Mouse (Mus musculus) embryonic fibroblast, embryonic 13.5 days (primary cell): Measurements from ENCODE around the gene Rnaseh2b. TPM values are rescaled to one million over a fixed set of nuclear protein-coding genes. Genes with fewer than 3 reads are reported as not detected.

Experiments
- H3K27ac ChIP-seq: 2 replicates; pipeline ENCODE4 v1.5.1; 2012; ENCODE audit warnings: low read length, control low read depth, inconsistent platforms; ENCODE audit not compliant: insufficient read depth
- H3K4me1 ChIP-seq: 2 replicates; pipeline ENCODE4 v1.6.1; 2011; ENCODE audit warnings: low read length; ENCODE audit not compliant: control insufficient read depth, insufficient read depth
- H3K4me3 ChIP-seq: 2 replicates; pipeline ENCODE4 v1.5.1; 2011; ENCODE audit warnings: mild to moderate bottlenecking, control low read depth, low read length; ENCODE audit not compliant: insufficient read depth
- CTCF ChIP-seq: IDR thresholded peaks from 2 replicates; pipeline ENCODE4 v1.5.1; 2011; ENCODE audit warnings: mild to moderate bottlenecking, control low read depth, low read length, moderate library complexity, borderline replicate concordance; ENCODE audit not compliant: insufficient read depth
- POLR2A ChIP-seq: IDR thresholded peaks from 2 replicates; pipeline ENCODE4 v1.6.1; 2011; ENCODE audit warnings: low read depth, mild to moderate bottlenecking, control low read depth, low read length, moderate library complexity
- polyA plus RNA-seq: library from polyadenylated mRNA; stranded (reverse); fragments of >200 nt; gene quantifications from 2 replicates; pipeline ENCODE4 v1.2.4, GENCODE M21; 2011; ENCODE audit warnings: low read depth; ENCODE audit not compliant: missing spikeins, insufficient read length

Rnaseh2b gene
- polyA plus RNA-seq, 1 experiment = 35.2 TPM

DNA sequence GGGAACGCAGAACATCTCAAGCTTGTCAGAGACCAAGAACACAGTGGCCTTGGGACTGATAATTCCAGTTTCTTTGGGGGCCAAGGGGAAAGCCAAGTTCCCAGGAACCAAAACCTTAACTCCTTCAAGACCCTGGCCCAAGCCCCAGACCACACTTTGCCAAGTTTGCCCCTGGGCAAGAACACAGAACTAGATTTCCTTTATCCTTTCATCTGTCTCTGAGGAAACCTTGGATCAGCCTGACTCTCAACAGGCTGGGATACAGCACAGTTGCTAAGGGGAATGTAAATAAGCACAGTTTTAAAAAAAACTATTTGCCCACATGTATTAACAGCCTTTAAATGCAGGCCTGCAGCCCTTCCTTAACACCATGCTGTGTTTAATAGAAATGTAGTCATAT, 15.2 kb downstream of the Rnaseh2b start:
- Histone ChIP-seq H3K4me3 (no peak overlapping the region), H3K4me1 (no peaks in the 10 kb centered on the region), H3K27ac (no peak overlapping the region)
- TF ChIP-seq POLR2A = no peak
- no peak for TF ChIP-seq CTCF

DNA sequence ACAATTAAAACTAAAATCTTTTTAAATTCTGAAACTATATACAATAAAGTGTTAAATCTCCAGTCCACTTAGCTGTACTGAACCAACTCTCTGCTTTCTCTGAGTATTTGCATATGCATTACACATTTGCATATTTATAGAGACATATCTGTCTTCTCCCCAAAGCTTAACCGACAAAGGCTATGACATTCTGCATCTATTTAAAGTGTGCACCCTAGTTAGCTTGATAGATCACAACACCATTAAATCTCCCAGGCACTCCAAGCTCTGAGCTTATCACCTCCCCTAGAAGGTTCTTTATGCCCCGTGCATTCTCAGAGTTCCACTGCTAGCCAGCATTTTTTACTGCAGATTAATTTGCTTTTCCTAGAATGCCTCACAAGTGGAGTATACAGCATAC, 16.6 kb downstream of the Rnaseh2b start:
- TF ChIP-seq POLR2A = no peak
- TF ChIP-seq CTCF = no peak
- Histone ChIP-seq H3K27ac (no peak overlapping the region), H3K4me1 (no peaks in the 10 kb centered on the region), H3K4me3 (no peak overlapping the region)

DNA sequence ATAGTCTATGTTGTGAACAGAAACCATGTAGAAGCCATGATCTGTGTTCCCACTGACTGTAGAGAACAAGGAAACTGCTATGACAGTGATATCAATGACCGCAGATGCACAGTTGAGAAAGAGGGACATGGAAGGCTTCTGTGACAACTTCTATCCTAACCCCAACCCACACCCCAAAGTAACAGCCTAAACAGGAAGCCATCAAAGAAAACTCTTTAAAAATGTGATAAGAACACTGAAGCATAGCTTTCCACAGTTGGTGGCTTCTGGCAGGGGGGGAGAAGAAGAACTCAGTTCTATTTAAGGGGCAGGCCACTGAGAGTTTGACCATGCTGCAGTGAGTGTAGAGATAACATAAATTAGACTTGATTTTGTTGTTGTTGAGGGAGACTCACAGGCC, 19.3 kb downstream of the Rnaseh2b start:
- H3K4me3 ChIP-seq = no peak overlapping the region

DNA sequence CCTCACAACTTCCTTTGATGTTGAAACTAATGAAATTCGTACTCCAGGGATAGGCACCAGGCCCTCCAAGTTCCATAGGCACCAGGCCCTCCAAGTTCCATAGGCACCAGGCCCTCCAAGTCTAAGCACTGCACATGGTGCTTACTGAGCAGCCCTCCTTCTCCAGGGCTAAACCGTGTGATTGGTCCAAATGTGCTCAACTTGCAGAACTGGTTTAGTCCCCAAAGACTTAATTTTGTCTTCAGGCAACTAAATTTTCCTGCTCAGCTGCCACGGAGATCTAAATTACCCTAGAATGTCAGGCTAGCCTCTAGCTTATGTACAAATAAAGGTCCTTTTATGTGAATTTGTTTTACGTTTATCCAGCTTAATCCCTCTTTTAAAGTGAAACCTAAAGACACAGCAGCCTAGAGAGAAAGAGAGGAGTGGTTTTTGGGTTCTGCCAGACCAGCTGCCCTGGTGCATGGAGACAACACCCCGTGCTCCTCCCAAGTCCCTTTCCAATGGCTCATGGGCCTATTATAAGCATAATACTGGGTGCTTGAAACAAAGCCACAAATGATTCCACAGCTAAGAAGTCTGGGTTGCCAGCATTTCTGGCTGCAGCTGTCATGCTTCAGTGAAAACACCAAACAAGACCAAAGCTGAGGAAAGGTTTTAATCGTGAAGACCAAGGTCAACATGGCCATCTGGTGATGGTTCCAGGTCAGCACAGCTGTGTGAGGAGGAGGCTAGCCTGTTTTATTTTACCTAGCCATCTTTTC, 30.4 kb downstream of the Rnaseh2b start:
- Histone ChIP-seq H3K4me3 (no peak overlapping the region), H3K27ac (no peak overlapping the region), H3K4me1 (no peaks in the 10 kb centered on the region)
- TF ChIP-seq CTCF (no peak), POLR2A (no peak)

More for the DNA sequence above, 19.3 kb downstream of the Rnaseh2b start:
- TF ChIP-seq CTCF (no peak), POLR2A (no peak)
- H3K4me1 ChIP-seq = no peaks in the 10 kb centered on the region
- no peak overlapping the region for H3K27ac ChIP-seq

DNA sequence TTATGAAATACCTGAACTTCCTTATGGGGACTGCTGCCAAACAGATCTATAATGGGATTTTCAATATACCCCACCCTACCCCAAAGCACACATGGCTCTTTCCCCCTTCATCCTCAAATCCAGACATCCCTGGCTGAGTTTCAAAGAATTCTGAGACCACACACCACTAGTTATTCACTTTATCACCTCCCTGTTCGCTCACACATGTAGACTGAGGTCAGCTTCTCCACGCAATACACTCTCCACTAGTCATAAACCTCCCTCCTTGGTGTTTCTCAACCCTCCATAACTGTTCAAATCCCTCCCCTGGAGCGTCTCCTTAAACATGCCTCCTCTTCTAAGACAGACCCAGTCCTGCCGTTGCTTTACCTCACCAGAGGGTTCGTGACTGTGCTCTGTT, 31.1 kb downstream of the Rnaseh2b start:
- Histone ChIP-seq H3K27ac (no peak overlapping the region), H3K4me1 (no peaks in the 10 kb centered on the region), H3K4me3 (no peak overlapping the region)
- TF ChIP-seq POLR2A = no peak
- no peak for TF ChIP-seq CTCF

DNA sequence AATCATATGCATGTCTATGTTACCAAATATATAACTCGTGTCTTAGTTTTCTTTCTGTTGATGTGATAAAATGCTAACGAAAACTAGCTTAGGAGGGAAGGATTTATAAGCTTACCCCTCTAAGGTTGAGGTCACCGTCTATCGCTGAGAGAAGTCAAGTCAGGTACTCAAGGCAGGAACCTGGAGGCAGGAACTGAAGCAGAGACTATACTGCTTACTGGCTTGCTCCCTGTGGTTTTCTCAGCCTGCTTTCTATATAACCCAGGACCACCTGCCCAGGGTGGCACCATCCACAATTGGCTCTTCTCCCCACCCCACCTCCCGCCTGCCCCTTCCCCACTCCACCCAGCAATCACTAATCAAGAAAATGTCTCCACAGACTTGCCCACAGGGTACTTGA, 32.6 kb downstream of the Rnaseh2b start:
- no peak for TF ChIP-seq CTCF
- no peak for TF ChIP-seq POLR2A
- Histone ChIP-seq H3K4me1 (no peaks in the 10 kb centered on the region), H3K4me3 (no peak overlapping the region), H3K27ac (no peak overlapping the region)

DNA sequence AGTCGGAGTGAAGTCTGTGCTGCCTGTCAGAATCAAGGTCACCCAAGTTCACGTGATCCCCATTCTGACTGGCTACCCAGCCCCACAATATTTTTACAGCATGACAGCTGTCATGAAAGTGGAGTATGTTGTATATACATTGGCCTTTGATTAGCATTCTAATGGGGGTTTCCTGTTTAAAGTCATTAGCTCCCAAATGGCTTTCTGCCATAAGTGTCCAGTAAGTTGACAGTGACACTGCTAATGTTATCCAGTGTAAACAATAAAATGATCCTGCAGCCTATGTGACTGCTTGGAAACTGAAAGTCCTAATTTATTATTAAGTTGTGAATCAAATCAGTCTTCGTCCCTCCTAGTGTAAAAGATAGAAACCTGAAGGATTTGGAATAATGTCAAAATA, 33.6 kb downstream of the Rnaseh2b start:
- no peaks in the 10 kb centered on the region for H3K4me1 ChIP-seq
- H3K27ac ChIP-seq = no peak overlapping the region
- TF ChIP-seq POLR2A (no peak), CTCF (no peak)
- H3K4me3 ChIP-seq = no peak overlapping the region

DNA sequence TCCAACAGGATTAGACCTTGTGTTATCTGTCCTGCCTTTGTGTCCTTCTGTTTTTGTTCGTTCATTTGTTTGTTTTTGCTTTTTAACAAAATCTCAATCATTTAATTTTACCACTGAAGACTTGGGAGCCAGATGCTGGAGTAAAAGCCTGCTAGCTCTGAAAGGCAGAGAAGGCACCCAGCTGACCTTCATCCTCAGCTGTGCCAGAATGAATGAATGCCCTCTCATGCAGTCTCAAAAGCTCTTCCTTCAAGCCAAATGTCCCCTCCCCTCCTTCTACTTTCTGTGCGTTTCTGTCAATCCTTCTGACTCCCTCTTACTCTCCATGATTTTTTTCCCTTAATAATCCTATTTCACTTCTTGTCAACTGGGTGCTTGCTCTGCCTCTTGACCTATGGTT, 34.8 kb downstream of the Rnaseh2b start:
- 0 out of 2 replicates have a peak, but pooled peaks cover 2% of the 10 kb centered on the region for H3K4me1 ChIP-seq
- H3K27ac ChIP-seq = no peak overlapping the region
- TF ChIP-seq CTCF (no peak), POLR2A (no peak)
- no peak overlapping the region for H3K4me3 ChIP-seq

DNA sequence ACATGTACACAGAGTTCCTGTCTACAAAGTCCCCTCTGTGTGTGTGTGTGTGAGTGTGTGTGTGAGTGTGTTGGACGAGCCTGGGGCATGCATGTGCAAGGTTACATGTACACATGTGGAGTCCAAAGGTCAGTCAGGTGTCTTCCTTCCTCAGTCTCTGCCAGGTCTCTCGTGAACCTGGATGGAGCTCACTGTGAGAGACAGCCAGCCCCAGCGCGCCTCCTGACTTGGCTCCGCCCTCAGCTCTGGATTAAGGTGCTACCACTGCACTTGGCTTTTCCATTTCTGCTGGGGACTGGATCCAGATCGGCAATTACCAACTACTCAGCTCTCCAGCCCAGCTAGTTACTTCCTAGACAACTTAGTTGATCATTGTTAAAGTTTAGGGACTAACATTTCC, 36.2 kb downstream of the Rnaseh2b start:
- H3K4me1 ChIP-seq = peaks cover 2% of the 10 kb centered on the region; the same call in 1 of the 2 replicates
- TF ChIP-seq CTCF (no peak), POLR2A (no peak)
- no peak overlapping the region for H3K27ac ChIP-seq
- no peak overlapping the region for H3K4me3 ChIP-seq

DNA sequence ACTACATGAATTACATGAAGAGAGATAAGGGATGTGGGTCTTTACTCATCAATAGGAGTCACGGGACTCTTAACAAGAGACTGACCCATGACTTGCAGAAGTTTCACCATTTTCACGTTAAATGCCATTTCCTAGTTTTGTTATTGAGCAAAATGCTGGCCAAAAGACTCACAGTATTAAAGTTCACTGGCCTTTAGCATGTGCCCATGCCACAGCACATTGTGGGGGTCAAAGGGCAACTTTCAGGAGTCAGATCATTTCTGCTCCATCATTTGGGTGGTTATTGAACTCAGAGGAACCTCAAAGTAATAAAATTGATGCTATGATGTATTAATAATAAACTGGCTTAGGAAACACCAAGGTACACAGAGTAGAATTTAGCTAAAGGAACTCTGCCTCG, 37.2 kb downstream of the Rnaseh2b start:
- TF ChIP-seq CTCF (no peak), POLR2A (no peak)
- Histone ChIP-seq H3K27ac (no peak overlapping the region), H3K4me3 (no peak overlapping the region)

More for the DNA sequence above, 37.2 kb downstream of the Rnaseh2b start:
- peaks cover 2% of the 10 kb centered on the region; the same call in 1 of the 2 replicates for H3K4me1 ChIP-seq
